Mouse (Mus musculus) naive thymus-derived CD4-positive, alpha-beta T cell, adult 2 months (primary cell): ENCODE data around the gene Btc.

Experiments
- DNase-seq: peaks from one replicate; pipeline ENCODE4 v3.0.0-alpha.2; 2011; ENCODE audit warnings: low read depth

The Btc gene

DNA sequence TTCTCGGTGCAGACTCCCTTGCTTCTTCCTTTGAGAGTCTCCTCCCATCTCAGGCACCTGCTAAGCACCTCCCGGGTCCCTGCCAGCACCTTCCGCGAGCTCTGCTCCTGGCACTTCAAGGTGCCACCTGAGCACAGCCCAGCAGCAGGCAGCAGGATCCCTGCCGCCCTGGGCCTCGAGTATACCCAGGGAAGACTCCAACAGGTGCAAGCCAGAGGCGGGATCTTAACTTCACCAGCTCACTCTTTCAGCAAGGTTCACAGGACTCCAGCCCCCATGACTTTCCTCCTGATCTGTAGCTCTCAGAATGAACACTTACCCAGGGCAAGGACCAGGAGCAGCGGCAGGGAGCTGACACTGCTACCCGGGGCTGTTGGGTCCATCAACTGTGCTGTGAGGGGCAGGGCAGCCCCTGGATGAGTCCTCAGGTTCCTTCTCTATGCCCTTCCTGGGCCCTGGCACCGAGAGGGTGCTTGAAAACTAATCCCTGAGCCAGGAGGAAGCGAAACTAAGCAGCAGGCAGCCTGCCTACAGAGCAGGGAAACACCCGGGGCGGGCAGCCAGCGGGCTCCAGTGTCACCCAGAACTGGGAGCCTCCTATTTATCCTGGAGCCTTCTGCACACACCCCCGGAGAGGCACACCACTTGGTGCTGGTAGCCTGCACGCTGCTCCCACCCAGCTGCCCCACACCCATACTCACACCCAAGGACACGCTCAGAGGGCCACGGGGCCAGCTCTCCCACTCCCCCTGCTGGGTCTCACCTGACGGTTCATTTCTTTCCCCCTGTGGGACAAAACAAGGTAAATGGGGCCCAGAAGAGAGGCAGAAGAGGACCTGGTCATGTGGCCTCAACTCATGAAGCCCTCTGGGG lies at the start of gene Btc:
Gene Btc (minus strand): TSS at position 656 of the 873 bp plus-strand sequence.
- DNase-seq: peak; percentile 73

DNA sequence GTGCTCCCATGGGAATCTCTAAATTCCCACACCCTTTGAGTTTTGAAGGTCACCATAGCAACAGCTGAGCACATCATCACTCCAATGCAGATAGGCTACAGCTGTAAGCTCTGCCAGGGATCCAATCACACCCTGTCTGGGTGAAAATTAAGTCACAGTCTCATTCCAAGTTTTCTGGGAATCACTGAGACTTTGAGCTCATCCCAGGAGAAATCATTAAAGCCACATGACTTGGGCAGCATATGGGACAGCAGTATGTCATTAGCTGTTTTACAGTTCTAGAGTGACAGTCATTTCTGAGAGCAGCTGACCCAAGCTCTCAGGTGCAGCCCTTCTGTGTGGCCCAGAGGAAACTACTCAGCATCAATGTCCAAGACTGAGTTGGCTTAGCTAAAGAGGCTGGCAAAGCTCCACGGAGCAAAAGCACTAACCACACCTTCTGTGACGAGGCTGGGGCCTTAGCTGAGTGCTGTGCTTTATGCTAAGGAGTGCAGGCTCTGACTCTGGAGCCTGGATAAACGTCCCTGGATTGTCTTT lies 42.3 kb upstream of the Btc start:
- no peak for DNase-seq

- no peak for DNase-seq
Observed at GRCm38 (mm10) chr5:91436563-91436962, 33.8 kb upstream of the Btc start.

DNA sequence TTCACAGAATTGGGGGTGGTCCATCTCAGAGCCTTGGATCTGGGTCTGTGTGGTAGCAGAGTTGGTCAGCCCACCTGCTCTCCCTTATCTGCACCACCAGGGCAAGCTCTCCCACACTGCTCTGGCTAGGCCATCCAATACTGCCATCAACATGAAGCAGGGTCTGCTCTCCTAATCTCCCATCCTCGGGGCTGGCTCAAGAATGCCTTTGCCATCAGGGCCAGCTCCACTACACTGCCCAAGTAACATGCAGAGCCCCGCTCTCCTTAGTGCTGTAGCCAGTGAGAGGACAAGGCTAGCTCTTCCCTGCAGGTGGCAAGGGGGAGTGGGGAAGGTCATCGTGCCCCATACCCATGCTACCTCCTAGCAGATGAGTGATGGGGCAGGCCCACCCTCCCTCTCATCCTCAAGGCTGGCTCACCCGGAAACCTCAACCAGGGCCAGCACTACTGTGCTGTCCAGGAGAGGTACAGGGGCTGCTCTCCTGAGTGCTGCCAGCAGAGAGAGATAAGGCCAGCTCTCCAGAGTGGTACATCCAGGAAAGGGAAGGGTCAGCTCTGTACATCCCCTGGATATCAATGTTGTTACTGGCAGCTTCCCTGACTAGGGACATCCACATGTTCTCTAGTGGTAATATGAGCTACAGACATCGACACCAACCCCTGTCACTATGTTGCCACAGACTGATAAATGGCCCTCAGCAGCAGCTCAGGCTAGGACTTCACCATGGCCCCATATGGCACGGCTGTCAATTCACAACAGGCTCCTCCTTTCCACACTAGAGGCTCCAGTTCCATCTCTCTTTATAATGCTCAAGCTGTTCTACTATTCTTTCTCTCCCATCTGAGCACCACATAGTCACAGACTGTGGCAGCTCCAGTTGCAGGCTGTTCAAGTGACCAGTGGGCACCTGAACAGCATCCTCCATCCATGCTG lies 32.2 kb upstream of the Btc start:
- DNase-seq: no peak

DNA sequence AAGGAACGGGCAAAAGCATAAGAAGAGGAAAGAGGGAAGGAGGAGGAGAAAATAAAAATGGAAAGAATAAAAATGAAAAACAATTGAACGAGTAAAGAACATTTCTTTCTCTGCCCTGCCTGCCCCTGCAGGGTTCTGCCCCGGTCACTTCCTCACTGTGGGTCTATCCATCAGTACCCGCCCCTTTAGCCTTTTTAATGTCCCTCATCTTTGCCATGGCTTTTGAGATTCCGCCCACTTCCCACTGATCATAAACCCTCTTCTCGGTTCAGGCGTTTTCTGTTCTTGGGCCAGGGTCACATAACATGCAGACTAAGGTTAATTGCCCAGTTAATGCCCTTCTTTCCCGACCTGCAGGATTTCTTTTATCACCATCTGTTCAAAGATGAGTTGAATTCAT lies 25.8 kb upstream of the Btc start:
- no peak for DNase-seq

DNA sequence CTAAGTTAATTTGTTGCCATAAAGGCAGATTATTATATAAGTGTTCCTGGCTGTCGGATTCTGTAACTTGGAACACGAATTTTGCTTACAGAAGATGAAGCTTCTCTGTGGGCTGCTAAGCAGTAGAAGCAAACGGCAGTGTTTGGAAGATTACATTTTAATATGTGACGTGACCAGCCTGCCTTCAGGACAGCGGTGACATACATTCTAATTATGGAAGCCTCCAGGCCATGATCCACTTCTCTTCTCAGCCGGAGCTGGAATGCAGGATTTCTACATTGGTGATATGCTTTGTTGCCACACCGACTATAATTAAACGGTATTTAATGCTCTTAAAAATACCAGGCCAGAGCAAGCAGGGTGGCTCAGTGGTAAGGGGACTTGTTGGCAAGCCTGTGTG lies 11.0 kb upstream of the Btc start:
- DNase-seq: no peak

DNA sequence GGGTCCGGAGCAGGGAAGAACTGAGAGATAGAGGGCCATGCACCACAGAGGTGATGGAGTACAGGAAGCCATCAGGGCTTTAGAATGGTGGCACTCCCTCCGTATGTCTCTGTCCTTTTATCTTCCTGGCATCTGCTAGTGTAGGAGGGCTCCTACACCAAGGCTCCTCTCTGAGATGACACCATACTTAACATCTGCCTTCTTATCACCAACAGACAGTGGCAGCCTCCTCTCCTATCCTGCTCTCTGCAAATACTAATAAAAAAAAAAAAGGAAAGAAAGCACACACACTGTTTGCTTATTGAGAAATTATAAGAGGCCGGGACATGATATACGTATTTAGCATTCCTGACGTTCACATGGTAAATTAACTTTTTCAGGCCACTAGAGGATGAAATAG lies 1.5 kb upstream of the Btc start:
- DNase-seq: no peak

- DNase-seq: no peak
Observed at GRCm38 (mm10) chr5:91403281-91403680, 487 bp upstream of the Btc start.

GRCm38 (mm10) chr5:91400493-91401096 lies 2.2 kb downstream of the Btc start:
- no peak for DNase-seq

DNA sequence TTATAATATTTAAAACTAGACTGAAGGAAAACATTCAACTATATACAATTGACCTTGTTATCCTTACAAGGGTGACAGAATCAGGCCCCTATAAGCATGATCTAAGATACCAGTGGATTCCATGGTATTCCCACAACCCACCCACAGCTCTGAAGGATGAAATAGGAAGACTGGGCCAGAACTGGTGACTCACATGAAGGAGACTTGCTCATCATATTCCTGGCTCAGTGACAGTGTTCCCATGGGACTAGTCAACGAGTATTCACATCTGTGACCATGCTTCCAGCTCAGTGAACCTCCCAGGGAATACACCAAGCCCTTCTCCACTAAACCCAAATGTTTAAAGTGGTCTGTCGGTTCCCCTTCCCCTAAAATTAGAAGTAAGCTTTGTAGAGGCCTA lies 27.3 kb downstream of the Btc start:
- no peak for DNase-seq

GRCm38 (mm10) chr5:91368061-91368565 lies 34.7 kb downstream of the Btc start:
- no peak for DNase-seq

GRCm38 (mm10) chr5:91366925-91367324 lies 35.9 kb downstream of the Btc start:
- no peak for DNase-seq

GRCm38 (mm10) chr5:91363274-91363991 lies 39.4 kb downstream of the Btc start:
- no peak for DNase-seq

GRCm38 (mm10) chr5:91352645-91353044 lies 50.1 kb downstream of the Btc start:
- no peak for DNase-seq

DNA sequence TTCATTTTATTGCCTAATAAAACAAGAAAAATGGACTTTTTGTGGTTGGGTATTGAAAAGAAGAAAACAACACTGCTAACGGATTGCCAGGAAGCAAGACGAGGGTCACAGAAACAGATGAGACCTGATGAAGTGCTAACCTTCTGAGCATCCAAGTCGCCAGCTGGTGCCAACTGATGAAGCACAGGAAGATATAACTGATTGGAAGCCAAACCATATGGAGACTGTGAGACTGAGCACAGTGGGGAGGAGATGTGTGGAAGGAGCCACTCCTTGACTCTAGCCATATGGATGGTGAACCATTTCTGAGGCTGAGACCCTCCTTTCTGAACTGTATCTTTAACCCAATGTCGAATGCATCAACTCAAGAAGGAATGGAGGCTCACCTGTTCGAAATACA lies 57.1 kb downstream of the Btc start:
- DNase-seq: no peak

DNA sequence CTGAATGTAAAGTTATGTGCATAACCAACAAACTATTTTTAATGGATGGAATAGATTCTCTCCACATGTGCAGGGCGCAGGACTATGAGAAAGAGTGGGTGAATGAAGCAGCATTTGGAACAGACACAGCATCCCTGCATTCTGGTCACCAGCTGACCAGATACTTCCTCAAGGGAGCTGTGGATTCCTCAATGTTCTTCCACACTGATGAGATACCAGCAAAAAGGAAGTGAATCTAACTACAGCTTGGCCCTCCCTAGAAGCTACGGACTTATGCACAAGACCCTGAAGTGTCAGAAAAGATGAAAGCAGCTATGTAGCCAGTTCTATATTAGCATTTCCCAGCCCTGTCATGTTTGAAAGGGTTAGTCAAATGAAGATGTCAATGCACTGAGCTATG lies 57.7 kb downstream of the Btc start:
- no peak for DNase-seq

- peak; percentile 59 for DNase-seq
Observed at GRCm38 (mm10) chr5:91341981-91342760, 60.6 kb downstream of the Btc start.

DNA sequence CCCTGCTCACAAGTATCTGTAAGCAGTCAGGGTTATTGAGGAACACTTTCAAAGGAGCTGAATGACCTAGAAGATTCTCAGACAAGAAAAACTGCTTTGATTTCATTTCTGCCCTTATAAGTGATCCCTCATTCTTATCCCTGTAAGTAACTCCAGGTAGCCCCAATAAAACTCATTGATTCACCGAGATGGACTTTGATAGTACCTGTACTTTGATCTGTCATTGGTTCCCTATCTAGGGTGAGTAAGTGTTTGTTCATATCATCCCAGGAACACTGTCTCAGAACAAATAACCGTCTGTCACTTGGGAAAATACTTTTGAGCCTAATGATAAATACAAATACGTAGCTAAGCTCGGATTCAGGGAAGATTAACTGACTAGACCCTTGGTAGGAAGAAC lies 68.6 kb downstream of the Btc start:
- DNase-seq: no peak

DNA sequence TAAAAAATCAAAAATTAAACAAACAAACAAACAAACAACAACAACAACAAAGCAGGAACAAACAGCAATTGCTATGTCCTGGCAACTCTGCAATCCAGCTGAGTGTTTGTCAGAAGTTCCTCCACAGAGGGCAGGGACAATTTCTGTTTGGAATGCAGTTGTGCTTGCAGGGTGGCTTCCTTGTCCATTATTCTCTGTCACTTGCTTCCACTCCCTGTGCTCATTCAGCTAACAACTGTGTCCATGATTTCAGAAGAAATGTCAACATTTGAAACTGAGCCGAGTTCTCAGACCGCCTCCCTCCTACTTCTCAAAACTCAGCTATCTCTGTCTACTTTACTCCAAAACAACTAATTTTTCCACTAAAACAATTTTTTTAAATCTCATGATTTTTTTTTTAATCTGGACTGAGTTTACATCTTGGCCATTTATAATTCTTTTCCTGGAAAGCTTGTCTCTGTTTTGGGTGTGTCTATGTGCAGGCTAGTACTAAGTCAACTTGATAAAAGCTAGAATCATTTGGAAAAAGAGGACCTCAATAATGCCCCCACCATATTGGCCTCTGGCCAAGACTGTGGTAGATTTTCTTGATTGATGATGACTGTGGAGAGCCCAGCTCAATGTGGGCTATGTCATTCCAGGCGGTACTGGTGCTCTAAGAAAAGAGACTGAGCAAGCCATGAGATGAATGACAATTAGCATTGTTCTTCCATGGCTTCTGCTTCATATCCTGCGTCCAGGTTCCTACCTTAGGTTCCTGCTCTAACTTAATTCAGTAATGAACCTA lies 70.5 kb downstream of the Btc start:
- no peak for DNase-seq

- no peak for DNase-seq
Observed at GRCm38 (mm10) chr5:91321840-91322239, 81.0 kb downstream of the Btc start.
